Mouse (Mus musculus): ENCODE data around the gene Zfr. TPM values are rescaled to one million over a fixed set of nuclear protein-coding genes. Genes with fewer than 3 reads are reported as not detected.
"Not testable (repeated sequence)": the region's sequence is repeated elsewhere in the genome, so short reads cannot be mapped to it uniquely, and the experiment has no call there.

The Zfr gene
- polyA plus RNA-seq, 1 experiment from 2014 or later = 128 TPM

- no peaks in the 10 kb centered on the region for H3K9me3 ChIP-seq (ENCODE audit: control insufficient read depth, low read length)
- H3K36me3 ChIP-seq (ENCODE audit: control insufficient read depth, insufficient read depth, low read length) = no peaks in the 10 kb centered on the region; the same call in 1 of the 2 replicates
- no peak overlapping the region for H3K4me2 ChIP-seq (ENCODE audit: low read depth, severe bottlenecking)
- 92% methylated on average over 1 of the region's 1 CpGs for WGBS
- 0 out of 2 replicates have a peak, but pooled peaks cover under 1% of the 10 kb centered on the region for H3K4me1 ChIP-seq (ENCODE audit: control insufficient read depth, insufficient read depth, low read length)
- DNase-seq (ENCODE audit: low spot score) (no peak), ATAC-seq (ENCODE audit: insufficient number of reproducible peaks, low FRiP score, low TSS enrichment, low read depth) (no peak)
- H3K27me3 ChIP-seq (ENCODE audit: control insufficient read depth, insufficient read depth, low read length) = no peaks in the 10 kb centered on the region
- H3K4me3 ChIP-seq (ENCODE audit: low read depth, low read length) = no peak overlapping the region
- H3K9ac ChIP-seq (ENCODE audit: low read length) = no peak overlapping the region
- H3K27ac ChIP-seq (replicated peaks; ENCODE audit: low read depth, low read length) = no peak overlapping the region
Measured at GRCm38 (mm10) chr15:12212266-12212665, 94.6 kb downstream of the Zfr start.

- 85% methylated on average over 14 of the region's 14 CpGs for WGBS
- H3K4me3 ChIP-seq (ENCODE audit: low read depth, low read length) = no peak overlapping the region
- DNase-seq (ENCODE audit: low spot score) = no peak
- H3K36me3 ChIP-seq (ENCODE audit: control insufficient read depth, insufficient read depth, low read length) = no peaks in the 10 kb centered on the region
- no peak overlapping the region for H3K9ac ChIP-seq (ENCODE audit: low read length)
- H3K4me2 ChIP-seq (ENCODE audit: low read depth, severe bottlenecking) = no peak overlapping the region
- no peaks in the 10 kb centered on the region for H3K27me3 ChIP-seq (ENCODE audit: control insufficient read depth, insufficient read depth, low read length)
- no peaks in the 10 kb centered on the region for H3K9me3 ChIP-seq (ENCODE audit: control insufficient read depth, low read length)
- H3K4me1 ChIP-seq (ENCODE audit: control insufficient read depth, insufficient read depth, low read length) = no peaks in the 10 kb centered on the region
- no peak overlapping the region for H3K27ac ChIP-seq (replicated peaks; ENCODE audit: low read depth, low read length)
- ATAC-seq (ENCODE audit: insufficient number of reproducible peaks, low FRiP score, low TSS enrichment, low read depth) = no peak
Measured at GRCm38 (mm10) chr15:12214531-12215414, 97.1 kb downstream of the Zfr start.

GRCm38 (mm10) chr15:12215415-12215718 lies 97.7 kb downstream of the Zfr start:
- ATAC-seq (ENCODE audit: insufficient number of reproducible peaks, low FRiP score, low TSS enrichment, low read depth) = no peak
- no peak overlapping the region for H3K27ac ChIP-seq (replicated peaks; ENCODE audit: low read depth, low read length)

GRCm38 (mm10) chr15:12216119-12216518 lies 98.5 kb downstream of the Zfr start:
- Histone ChIP-seq H3K9ac (ENCODE audit: low read length) (no peak overlapping the region), H3K27ac (replicated peaks; ENCODE audit: low read depth, low read length) (no peak overlapping the region), H3K4me3 (ENCODE audit: low read depth, low read length) (no peak overlapping the region), H3K27me3 (ENCODE audit: control insufficient read depth, insufficient read depth, low read length) (no peaks in the 10 kb centered on the region), H3K9me3 (ENCODE audit: control insufficient read depth, low read length) (no peaks in the 10 kb centered on the region), H3K4me2 (ENCODE audit: low read depth, severe bottlenecking) (no peak overlapping the region), H3K4me1 (ENCODE audit: control insufficient read depth, insufficient read depth, low read length) (no peaks in the 10 kb centered on the region), H3K36me3 (ENCODE audit: control insufficient read depth, insufficient read depth, low read length) (no peaks in the 10 kb centered on the region)
- DNase-seq (ENCODE audit: low spot score) (no peak), ATAC-seq (ENCODE audit: insufficient number of reproducible peaks, low FRiP score, low TSS enrichment, low read depth) (no peak)
- WGBS = 86% methylated on average over 8 of the region's 8 CpGs

More at GRCm38 (mm10) chr15:12215415-12215718, 97.7 kb downstream of the Zfr start:
- Histone ChIP-seq H3K9ac (ENCODE audit: low read length) (no peak overlapping the region), H3K4me1 (ENCODE audit: control insufficient read depth, insufficient read depth, low read length) (no peaks in the 10 kb centered on the region), H3K27me3 (ENCODE audit: control insufficient read depth, insufficient read depth, low read length) (no peaks in the 10 kb centered on the region), H3K9me3 (ENCODE audit: control insufficient read depth, low read length) (no peaks in the 10 kb centered on the region), H3K4me3 (ENCODE audit: low read depth, low read length) (no peak overlapping the region), H3K36me3 (ENCODE audit: control insufficient read depth, insufficient read depth, low read length) (no peaks in the 10 kb centered on the region), H3K4me2 (ENCODE audit: low read depth, severe bottlenecking) (no peak overlapping the region)
- 91% methylated on average over 5 of the region's 5 CpGs for WGBS
- no peak for DNase-seq (ENCODE audit: low spot score)

GRCm38 (mm10) chr15:12216798-12217197 lies 99.2 kb downstream of the Zfr start:
- DNase-seq (ENCODE audit: low spot score) = no peak
- ATAC-seq (ENCODE audit: insufficient number of reproducible peaks, low FRiP score, low TSS enrichment, low read depth) = no peak
- H3K9ac ChIP-seq (ENCODE audit: low read length) = no peak overlapping the region
- H3K27me3 ChIP-seq (ENCODE audit: control insufficient read depth, insufficient read depth, low read length) = no peaks in the 10 kb centered on the region
- no peaks in the 10 kb centered on the region for H3K36me3 ChIP-seq (ENCODE audit: control insufficient read depth, insufficient read depth, low read length)
- no peak overlapping the region for H3K4me3 ChIP-seq (ENCODE audit: low read depth, low read length)
- WGBS = 81% methylated on average over 13 of the region's 13 CpGs
- H3K27ac ChIP-seq (replicated peaks; ENCODE audit: low read depth, low read length) = no peak overlapping the region
- H3K4me1 ChIP-seq (ENCODE audit: control insufficient read depth, insufficient read depth, low read length) = no peaks in the 10 kb centered on the region; the same call in 1 of the 2 replicates
- H3K4me2 ChIP-seq (ENCODE audit: low read depth, severe bottlenecking) = no peak overlapping the region
- no peaks in the 10 kb centered on the region for H3K9me3 ChIP-seq (ENCODE audit: control insufficient read depth, low read length)

GRCm38 (mm10) chr15:12217332-12217731 lies 99.7 kb downstream of the Zfr start:
- not testable (repeated sequence) for DNase-seq (ENCODE audit: low spot score); H3K9me3 ChIP-seq (ENCODE audit: control insufficient read depth, low read length); H3K27ac ChIP-seq (replicated peaks; ENCODE audit: low read depth, low read length); H3K4me2 ChIP-seq (ENCODE audit: low read depth, severe bottlenecking); H3K36me3 ChIP-seq (ENCODE audit: control insufficient read depth, insufficient read depth, low read length); H3K4me3 ChIP-seq (ENCODE audit: low read depth, low read length); H3K9ac ChIP-seq (ENCODE audit: low read length); H3K4me1 ChIP-seq (ENCODE audit: control insufficient read depth, insufficient read depth, low read length); H3K27me3 ChIP-seq (ENCODE audit: control insufficient read depth, insufficient read depth, low read length); ATAC-seq (ENCODE audit: insufficient number of reproducible peaks, low FRiP score, low TSS enrichment, low read depth)
- 91% methylated on average over 3 of the region's 3 CpGs for WGBS

GRCm38 (mm10) chr15:12217849-12218248 lies 100.2 kb downstream of the Zfr start:
- no peak overlapping the region for H3K4me3 ChIP-seq (ENCODE audit: low read depth, low read length)
- DNase-seq (ENCODE audit: low spot score) (no peak), ATAC-seq (ENCODE audit: insufficient number of reproducible peaks, low FRiP score, low TSS enrichment, low read depth) (no peak)
- H3K9ac ChIP-seq (ENCODE audit: low read length) = no peak overlapping the region
- H3K9me3 ChIP-seq (ENCODE audit: control insufficient read depth, low read length) = no peaks in the 10 kb centered on the region
- no peaks in the 10 kb centered on the region for H3K36me3 ChIP-seq (ENCODE audit: control insufficient read depth, insufficient read depth, low read length)
- H3K27me3 ChIP-seq (ENCODE audit: control insufficient read depth, insufficient read depth, low read length) = no peaks in the 10 kb centered on the region
- WGBS = 77% methylated on average over 5 of the region's 5 CpGs
- no peak overlapping the region for H3K4me2 ChIP-seq (ENCODE audit: low read depth, severe bottlenecking)
- peaks cover 5% of the 10 kb centered on the region for H3K4me1 ChIP-seq (ENCODE audit: control insufficient read depth, insufficient read depth, low read length)
- no peak overlapping the region for H3K27ac ChIP-seq (replicated peaks; ENCODE audit: low read depth, low read length)

GRCm38 (mm10) chr15:12218583-12219382 lies 101.2 kb downstream of the Zfr start:
- no peaks in the 10 kb centered on the region for H3K27me3 ChIP-seq (ENCODE audit: control insufficient read depth, insufficient read depth, low read length)
- H3K4me1 ChIP-seq (ENCODE audit: control insufficient read depth, insufficient read depth, low read length) = peaks cover 5% of the 10 kb centered on the region
- H3K36me3 ChIP-seq (ENCODE audit: control insufficient read depth, insufficient read depth, low read length) = no peaks in the 10 kb centered on the region
- no peaks in the 10 kb centered on the region for H3K9me3 ChIP-seq (ENCODE audit: control insufficient read depth, low read length)
- no peak overlapping the region for H3K4me3 ChIP-seq (ENCODE audit: low read depth, low read length)
- H3K27ac ChIP-seq (replicated peaks; ENCODE audit: low read depth, low read length) = no peak overlapping the region
- H3K9ac ChIP-seq (ENCODE audit: low read length) = no peak overlapping the region
- WGBS = 75% methylated on average over 11 of the region's 11 CpGs
- H3K4me2 ChIP-seq (ENCODE audit: low read depth, severe bottlenecking) = no peak overlapping the region
- DNase-seq (ENCODE audit: low spot score) (no peak), ATAC-seq (ENCODE audit: insufficient number of reproducible peaks, low FRiP score, low TSS enrichment, low read depth) (no peak)
